Mouse (Mus musculus) kidney, adult 2 months (tissue): ENCODE results near the gene Tex29.

Experiments used
- CTCF ChIP-seq: fragments of 200-500 bp; conservative IDR thresholded peaks from 2 replicates; pipeline ENCODE4 v1.5.1; 2011; ENCODE audit warnings: low read depth, mild to moderate bottlenecking, control low read depth, low read length, moderate library complexity, mixed read lengths; ENCODE audit not compliant: insufficient read depth, insufficient read length
- POLR2A ChIP-seq: fragments of 200-500 bp; IDR thresholded peaks from one replicate; pipeline ENCODE4 v1.6.1; 2011; ENCODE audit warnings: low read depth, low read length, control low read depth

DNA sequence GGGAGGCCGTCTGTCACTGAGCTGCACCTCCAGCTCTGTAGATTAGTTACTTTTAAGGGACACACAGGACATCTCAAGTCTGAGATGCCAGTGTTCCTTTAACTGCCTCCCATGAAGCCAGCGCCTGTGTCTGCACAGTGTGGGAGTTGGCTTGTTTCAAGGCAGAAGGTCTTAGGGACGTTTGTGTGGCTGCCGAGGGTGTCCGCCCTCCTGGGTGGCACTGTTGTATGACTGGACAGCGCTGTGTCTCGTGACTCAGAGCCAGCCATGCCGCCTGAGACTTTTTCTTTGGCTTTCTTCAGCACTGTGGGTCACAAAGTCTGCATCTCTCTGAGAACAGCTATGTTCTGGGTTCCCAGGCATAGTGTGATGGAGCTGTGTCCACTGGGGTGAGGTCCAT, 43.1 kb upstream of the Tex29 start:
- TF ChIP-seq CTCF (no peak), POLR2A (no peak)
